Mouse (Mus musculus) liver, adult (tissue): ENCODE data around the gene Theg.

Experiments
- GATA4 ChIP-seq: IDR thresholded peaks from 2 replicates; pipeline ENCODE4 v1.6.1; 2014; ENCODE audit warnings: mild to moderate bottlenecking, low read length; ENCODE audit not compliant: insufficient replicate concordance

Gene Theg

GRCm38 (mm10) chr10:79553176-79553575, 34.0 kb downstream of the Theg start:
- TF ChIP-seq GATA4: no peak

- TF ChIP-seq GATA4: no peak
Observed at GRCm38 (mm10) chr10:79552531-79552930, 34.6 kb downstream of the Theg start.

- TF ChIP-seq GATA4: no peak
Observed at GRCm38 (mm10) chr10:79550366-79550765, 36.8 kb downstream of the Theg start.

- TF ChIP-seq GATA4: no peak
Observed at GRCm38 (mm10) chr10:79548971-79549723, 38.0 kb downstream of the Theg start.

- TF ChIP-seq GATA4: no peak
Observed at GRCm38 (mm10) chr10:79548546-79548945, 38.6 kb downstream of the Theg start.

- no peak for TF ChIP-seq GATA4
Observed at GRCm38 (mm10) chr10:79547148-79547675, 39.9 kb downstream of the Theg start.

GRCm38 (mm10) chr10:79546483-79546882, 40.6 kb downstream of the Theg start:
- TF ChIP-seq GATA4: no peak

- no peak for TF ChIP-seq GATA4
Observed at GRCm38 (mm10) chr10:79545891-79546290, 41.2 kb downstream of the Theg start.

- TF ChIP-seq GATA4: no peak
Observed at GRCm38 (mm10) chr10:79544631-79545030, 42.5 kb downstream of the Theg start.

GRCm38 (mm10) chr10:79543884-79544597, 43.1 kb downstream of the Theg start:
- no peak for TF ChIP-seq GATA4

- TF ChIP-seq GATA4: no peak
Observed at GRCm38 (mm10) chr10:79542171-79542570, 45.0 kb downstream of the Theg start.

GRCm38 (mm10) chr10:79541522-79541921, 45.6 kb downstream of the Theg start:
- TF ChIP-seq GATA4: no peak

- no peak for TF ChIP-seq GATA4
Observed at GRCm38 (mm10) chr10:79540746-79541145, 46.4 kb downstream of the Theg start.

- no peak for TF ChIP-seq GATA4
Observed at GRCm38 (mm10) chr10:79539701-79540495, 47.2 kb downstream of the Theg start.

GRCm38 (mm10) chr10:79538873-79539272, 48.3 kb downstream of the Theg start:
- TF ChIP-seq GATA4: no peak
